Mouse (Mus musculus) spleen, embryonic (tissue): ENCODE measurements at regions not wholly inside any gene's neighbourhood (a gene's known extent, or its start where the extent isn't known, plus 50 kb on each side); places are given as distances from the start of the nearest gene placed in this dataset.

ENCODE experiments used
- CTCF ChIA-PET: fragments of 350-600 bp; sonication (Branson Sonifier 250); formaldehyde crosslinking; loops from one replicate; lab custom pipeline; 2022; lab: Charles Lee

GRCm38 (mm10) chr19:26037270-26037669 is 365.1 kb downstream of the Dmrt2 start:
- CTCF ChIA-PET: no interaction called here

- CTCF ChIA-PET: no interaction called here
These were observed 379.4 kb downstream of the Dmrt2 start for GRCm38 (mm10) chr19:26051478-26052215.

DNA sequence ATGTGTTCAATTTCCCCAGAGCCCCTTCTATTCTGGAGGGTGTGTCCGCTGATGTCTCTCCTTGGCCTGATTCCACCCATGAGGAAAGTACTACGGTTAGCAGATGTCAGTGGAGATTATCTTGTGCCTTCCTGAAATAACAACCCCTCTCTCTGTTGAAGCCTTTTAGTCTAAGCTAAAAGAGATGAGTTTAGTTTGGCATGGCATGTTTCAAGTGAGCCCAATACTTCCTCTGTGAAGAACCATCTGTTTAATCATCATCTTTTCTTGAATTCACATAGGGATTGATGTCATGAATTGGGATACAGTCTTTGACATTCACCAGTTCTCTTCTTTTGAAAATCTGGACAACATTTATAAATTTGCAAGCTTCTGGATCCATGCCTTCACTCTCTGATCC is 387.5 kb downstream of the Dmrt2 start:
- CTCF ChIA-PET: no interaction called here

DNA sequence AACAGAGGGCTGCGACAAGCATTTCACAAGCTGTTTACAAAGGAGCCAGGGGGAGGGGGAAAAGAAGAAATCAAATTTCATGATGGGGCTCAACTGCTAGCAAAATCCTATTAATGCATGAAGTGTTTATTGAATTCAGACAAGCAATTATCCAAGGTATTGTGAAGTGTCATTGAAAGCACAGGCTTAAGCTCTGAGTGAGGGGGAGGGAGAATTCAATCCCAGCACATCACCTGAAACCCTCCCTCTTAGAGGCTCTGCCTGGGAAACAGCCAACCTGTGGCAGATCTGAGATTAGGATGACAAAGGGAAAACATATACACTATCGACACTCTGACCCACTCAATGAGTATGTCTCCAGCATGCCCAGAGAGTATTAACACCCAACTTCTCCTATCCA is 396.3 kb downstream of the Dmrt2 start:
- CTCF ChIA-PET: no interaction called here

GRCm38 (mm10) chr19:26069908-26070307 is 397.7 kb downstream of the Dmrt2 start:
- CTCF ChIA-PET: no interaction called here

DNA sequence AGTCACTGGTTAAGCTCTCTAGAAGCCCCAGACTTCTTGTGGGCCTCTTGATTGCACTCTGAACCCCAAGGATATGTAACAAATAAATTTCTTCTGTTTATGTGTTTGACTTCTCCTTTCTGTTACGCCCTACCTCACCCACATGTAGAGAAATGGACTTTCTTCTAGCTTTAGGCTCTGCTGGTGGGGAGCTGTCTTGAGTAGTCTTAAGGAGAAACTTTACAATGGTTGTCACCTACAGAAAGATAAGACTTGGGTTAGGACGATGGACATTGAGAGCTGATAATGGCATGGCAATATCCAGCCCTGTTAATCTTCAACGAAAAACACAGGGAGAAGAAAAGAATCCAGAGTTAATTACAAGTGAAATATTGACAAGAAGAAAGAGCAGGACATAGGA is 416.1 kb downstream of the Dmrt2 start:
- CTCF ChIA-PET: no interaction called here

DNA sequence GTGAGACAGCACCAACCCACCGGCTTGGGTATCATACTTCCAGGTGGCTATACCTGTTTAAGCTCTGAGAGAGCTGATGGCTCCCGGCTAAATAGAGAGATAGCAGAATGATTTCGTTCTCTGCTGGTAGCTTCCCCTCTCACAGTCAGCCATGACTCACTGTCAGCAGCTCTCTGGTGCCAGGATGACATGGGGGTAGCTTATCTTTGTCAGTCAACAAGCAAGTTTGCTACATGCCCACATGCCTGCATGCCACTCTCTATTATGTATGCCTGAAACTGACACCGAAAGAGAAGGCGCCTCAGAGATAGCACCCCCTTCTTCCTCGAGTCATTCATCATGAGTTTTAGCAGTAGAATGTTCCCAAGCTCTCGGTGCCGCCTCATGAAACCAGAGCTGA is 419.2 kb downstream of the Dmrt2 start:
- CTCF ChIA-PET: no interaction called here

GRCm38 (mm10) chr19:26093844-26094243 is 421.6 kb downstream of the Dmrt2 start:
- CTCF ChIA-PET: no interaction called here

DNA sequence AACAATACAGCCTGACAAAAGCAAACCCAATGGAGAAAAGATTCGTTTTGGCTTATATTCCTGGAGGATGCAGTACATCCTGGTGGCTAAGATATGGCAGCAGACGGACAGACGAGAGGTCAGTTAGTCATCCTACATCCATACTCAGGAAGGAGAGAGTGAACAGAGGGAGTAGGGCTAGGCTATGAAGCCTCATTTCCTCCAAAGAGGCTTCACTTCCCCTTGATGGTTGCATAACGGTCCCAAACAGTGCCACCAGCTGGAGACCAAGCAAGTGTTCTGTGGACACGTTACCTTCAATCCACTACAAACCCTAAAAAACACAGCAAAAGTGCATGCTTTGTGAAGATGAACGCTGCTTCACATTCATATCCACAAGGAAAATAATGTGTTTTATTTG is 442.1 kb downstream of the Dmrt2 start:
- CTCF ChIA-PET: no interaction called here

DNA sequence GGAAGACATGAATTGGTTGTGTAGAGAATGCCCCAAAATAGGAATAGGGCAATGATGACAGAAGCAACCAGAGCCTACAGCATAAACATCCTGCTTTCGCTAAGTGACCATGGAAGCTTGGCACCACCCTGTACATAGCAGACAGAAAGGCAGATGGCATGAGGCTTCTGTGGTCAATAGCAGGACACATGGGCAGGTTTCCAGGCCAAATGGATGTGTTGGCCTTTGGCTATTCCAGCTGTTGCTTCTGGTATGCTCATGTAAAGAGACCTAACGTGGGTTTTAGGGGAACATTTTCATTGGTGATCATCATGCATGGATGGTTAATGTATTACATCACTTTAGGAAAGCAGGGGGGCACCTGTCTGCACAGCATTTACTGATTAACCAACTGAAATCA is 456.2 kb downstream of the Dmrt2 start:
- CTCF ChIA-PET: no interaction called here

DNA sequence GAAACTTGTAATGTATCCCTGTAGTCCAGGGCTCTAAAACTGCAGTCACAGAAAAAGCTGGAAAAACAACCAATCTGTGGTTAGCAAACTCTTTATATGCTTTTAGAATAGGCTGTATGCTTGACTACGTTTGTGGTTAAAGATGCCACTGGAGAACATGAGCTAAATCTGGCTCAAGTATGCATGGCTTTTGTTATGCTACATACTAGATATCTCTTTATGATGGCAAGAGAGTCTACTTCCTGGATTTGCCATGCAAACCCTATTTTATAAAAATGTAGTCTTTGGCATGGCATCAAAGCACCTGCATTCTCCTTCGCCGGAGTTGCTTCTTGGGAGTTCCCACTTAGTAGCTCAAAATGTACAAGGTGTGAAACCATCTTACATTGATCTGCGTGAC is 462.2 kb downstream of the Dmrt2 start:
- CTCF ChIA-PET: no interaction called here

GRCm38 (mm10) chr19:26135398-26136104 is 463.3 kb downstream of the Dmrt2 start:
- CTCF ChIA-PET: no interaction called here

- CTCF ChIA-PET: no interaction called here
These were observed 464.2 kb upstream of the Smarca2 start for GRCm38 (mm10) chr19:26140647-26141046.

GRCm38 (mm10) chr19:26143539-26143938 is 461.3 kb upstream of the Smarca2 start:
- CTCF ChIA-PET: no interaction called here

DNA sequence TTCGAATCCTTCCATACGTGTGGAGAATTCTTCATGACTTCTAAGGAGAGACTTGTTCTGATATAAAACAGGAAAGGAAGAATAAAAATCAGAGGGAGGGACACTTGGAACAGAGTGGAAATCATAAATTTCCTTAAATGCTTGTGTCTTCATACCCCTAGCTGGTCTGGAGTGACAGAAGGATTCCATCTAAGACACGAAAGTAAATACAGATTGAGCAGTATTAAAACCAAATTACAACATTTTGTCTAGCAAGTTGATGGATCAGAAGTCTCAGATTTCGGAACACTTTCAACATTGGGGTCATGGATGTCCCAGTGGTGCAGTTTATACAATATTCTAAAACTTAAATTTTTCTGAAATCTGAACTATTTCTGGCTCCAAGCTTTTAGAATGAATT is 453.6 kb upstream of the Smarca2 start:
- CTCF ChIA-PET: no interaction called here

- CTCF ChIA-PET: no interaction called here
These were observed 439.9 kb upstream of the Smarca2 start for GRCm38 (mm10) chr19:26164993-26165392.

DNA sequence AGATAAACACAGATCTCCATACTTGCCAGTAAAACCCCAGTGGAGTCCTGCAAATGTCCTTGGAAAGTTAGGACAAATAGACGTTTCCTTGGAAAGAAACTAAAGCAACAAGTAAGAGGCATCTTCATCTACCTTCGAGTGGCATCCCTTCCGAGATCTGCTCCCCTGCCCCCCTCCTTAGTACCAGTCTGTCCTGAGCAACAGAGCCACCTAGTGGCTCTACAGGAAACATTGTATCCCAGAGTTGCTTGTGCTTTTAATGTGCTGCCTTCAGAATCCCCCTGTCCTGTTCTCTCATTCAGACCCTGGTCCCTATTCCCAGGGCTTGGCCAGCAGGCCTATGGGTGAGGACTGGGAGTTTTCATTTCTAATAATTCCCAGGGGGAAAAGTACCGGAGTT is 423.1 kb upstream of the Smarca2 start:
- CTCF ChIA-PET: no interaction called here

DNA sequence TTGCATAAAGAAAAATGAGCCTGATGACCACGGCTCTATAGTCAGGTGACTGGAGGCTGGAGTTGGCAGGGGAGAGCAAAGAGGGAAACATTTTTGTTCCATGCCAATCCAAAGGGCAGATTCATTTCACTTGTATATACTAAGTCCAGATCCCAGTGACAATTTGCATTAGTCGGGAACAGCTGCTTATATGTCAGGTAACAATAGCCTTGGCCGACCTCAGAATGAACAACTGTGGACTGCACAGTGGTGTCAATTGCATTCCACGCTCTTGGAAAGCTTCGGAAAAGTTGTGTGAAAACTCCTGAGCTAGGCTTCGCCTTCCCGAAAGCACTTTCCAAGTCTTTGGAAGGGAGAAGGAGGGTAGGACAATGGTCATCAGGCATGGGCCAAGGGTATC is 419.8 kb upstream of the Smarca2 start:
- CTCF ChIA-PET: no interaction called here

GRCm38 (mm10) chr19:26190803-26191202 is 414.0 kb upstream of the Smarca2 start:
- CTCF ChIA-PET: no interaction called here

- CTCF ChIA-PET: no interaction called here
These were observed 411.2 kb upstream of the Smarca2 start for GRCm38 (mm10) chr19:26193664-26194063.

- CTCF ChIA-PET: no interaction called here
These were observed 396.1 kb upstream of the Smarca2 start for GRCm38 (mm10) chr19:26208760-26209159.

DNA sequence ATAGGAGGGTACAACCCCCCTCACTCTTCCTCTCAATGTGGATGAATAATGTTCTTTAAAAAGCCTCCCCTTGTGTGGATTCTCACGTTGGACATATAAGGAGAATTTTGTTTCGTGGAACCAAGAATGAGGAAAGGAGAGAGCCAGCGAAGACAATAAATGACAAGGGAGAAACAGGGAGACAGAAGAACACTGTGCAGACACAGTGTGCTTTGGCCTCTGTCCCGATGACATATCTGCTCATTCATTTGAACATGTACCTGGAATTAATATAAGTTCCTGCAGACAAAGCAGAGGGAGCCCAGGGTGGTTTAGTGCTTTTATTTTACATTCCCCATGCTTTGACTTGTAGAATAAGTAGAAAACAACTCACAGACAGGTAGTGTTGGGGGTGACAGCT is 370.3 kb upstream of the Smarca2 start:
- CTCF ChIA-PET: no interaction called here

DNA sequence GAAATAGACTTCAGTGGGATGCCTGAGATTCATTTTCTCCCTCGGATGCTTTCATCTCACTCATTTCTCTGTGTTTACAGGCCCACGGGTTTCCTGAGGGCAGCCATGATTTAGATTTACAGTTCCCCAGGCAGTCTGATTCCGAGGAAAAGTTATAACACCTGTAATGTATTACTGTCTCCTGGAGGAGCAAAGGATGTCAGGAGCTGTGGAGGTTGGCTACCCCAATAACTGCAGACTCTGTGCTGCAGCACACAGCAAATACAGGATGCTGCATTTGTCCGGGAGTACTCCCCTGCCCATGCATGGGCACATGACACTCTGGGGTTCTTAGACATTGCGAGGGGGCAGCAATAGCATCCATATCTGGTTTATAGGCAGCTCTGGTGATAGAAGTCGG is 360.8 kb upstream of the Smarca2 start:
- CTCF ChIA-PET: no interaction called here

GRCm38 (mm10) chr19:26249751-26250150 is 355.1 kb upstream of the Smarca2 start:
- CTCF ChIA-PET: no interaction called here
